Mouse (Mus musculus): ENCODE results near the gene Susd1.

The Susd1 gene

DNA sequence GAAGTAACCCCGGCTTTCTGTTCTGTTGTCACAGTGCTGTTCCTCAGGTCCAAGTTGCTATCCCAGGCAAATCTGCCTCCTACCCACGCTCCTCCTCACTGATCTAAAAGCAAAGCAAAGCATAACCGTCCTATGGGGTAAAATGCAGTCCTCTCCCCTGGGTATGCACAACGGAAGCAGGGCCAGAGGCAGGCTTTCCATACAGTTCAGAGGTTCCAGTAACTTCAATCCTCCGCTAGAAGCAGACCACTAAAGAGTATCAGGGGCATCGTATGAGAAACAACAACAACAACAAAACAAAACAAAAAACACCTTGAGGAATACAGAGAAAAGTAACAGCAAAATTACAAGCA is 100.9 kb downstream of the Susd1 start:
- Histone ChIP-seq H3K4me3 (replicated peaks; ENCODE audit: low read length) (no peak overlapping the region), H3K27me3 (ENCODE audit: insufficient read depth, low read length) (no peaks in the 10 kb centered on the region), H3K9me3 (ENCODE audit: low read length) (no peaks in the 10 kb centered on the region), H3K36me3 (ENCODE audit: insufficient read depth, low read length) (no peaks in the 10 kb centered on the region), H3K4me1 (replicated peaks; ENCODE audit: low read depth, low read length) (no peaks in the 10 kb centered on the region)
- TF ChIP-seq CTCF (conservative IDR thresholded peaks at IDR 0.05; ENCODE audit: low read length) (no peak), NANOG (IDR thresholded peaks at IDR 0.05; ENCODE audit: borderline replicate concordance, low read length) (no peak), POU5F1 (IDR thresholded peaks at IDR 0.05; ENCODE audit: borderline replicate concordance, low read length) (no peak)

DNA sequence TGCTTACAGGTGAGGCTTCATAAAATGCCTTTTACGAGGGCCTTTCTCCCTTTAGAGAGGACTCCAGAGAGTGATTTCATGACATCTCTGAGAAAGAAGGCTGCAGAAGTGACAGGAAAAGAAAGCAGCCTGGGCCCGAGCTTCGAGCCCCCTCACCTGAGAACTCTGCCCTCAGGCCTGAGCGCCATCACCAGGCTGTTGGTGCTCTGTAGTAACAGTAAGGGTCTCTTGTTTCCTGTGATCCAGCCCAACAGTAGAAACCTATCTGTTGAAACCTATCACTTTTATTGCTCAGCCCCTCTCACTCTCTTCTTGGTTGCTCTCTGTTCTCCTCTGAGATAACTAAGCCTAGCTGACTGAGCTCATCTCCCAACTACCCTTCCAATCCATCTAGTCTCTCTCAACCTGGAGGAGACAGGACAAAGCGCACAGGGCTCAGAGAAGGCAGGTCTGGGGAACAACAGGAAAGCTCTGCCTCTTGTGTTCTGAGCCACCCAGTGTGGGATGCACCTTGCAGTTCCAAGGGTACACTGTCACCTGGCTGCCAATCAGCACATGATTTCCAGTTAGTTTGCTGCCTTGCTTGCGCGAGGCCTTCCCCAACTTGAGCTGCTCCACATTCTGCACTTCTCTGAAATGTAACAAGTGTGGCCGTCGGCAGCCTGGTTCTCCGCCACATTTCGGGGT is 101.4 kb downstream of the Susd1 start:
- Histone ChIP-seq H3K4me3 (replicated peaks; ENCODE audit: low read length) (no peak overlapping the region), H3K27me3 (ENCODE audit: insufficient read depth, low read length) (no peaks in the 10 kb centered on the region)
- TF ChIP-seq NANOG (IDR thresholded peaks at IDR 0.05; ENCODE audit: borderline replicate concordance, low read length), result no peak
- no peak for TF ChIP-seq CTCF (conservative IDR thresholded peaks at IDR 0.05; ENCODE audit: low read length)
- no peak for TF ChIP-seq POU5F1 (IDR thresholded peaks at IDR 0.05; ENCODE audit: borderline replicate concordance, low read length)

DNA sequence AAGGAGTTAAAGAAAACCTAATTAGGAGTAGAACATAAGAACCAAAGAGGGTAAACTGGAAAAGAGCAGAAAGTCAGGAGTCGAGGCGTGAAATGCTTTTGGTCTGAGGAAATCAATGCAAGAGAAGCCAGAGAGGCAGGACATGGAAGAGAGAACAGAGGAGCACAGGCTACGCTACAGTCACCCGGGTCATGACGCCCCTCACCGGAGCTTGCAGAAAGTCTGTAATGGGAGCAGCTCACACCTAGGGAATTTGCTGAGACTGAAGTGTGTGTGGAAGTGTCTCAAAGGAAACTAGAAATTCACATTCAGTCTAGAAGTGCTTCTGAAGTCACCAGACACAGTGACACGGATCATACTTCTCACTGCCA is 102.0 kb downstream of the Susd1 start:
- Histone ChIP-seq H3K4me1 (replicated peaks; ENCODE audit: low read depth, low read length) (no peaks in the 10 kb centered on the region), H3K4me3 (replicated peaks; ENCODE audit: low read length) (no peak overlapping the region), H3K27me3 (ENCODE audit: insufficient read depth, low read length) (no peaks in the 10 kb centered on the region), H3K9me3 (ENCODE audit: low read length) (no peaks in the 10 kb centered on the region), H3K36me3 (ENCODE audit: insufficient read depth, low read length) (no peaks in the 10 kb centered on the region)
- TF ChIP-seq POU5F1 (IDR thresholded peaks at IDR 0.05; ENCODE audit: borderline replicate concordance, low read length) (no peak), NANOG (IDR thresholded peaks at IDR 0.05; ENCODE audit: borderline replicate concordance, low read length) (no peak), CTCF (conservative IDR thresholded peaks at IDR 0.05; ENCODE audit: low read length) (no peak)

More for the DNA sequence above, 101.4 kb downstream of the Susd1 start:
- no peaks in the 10 kb centered on the region for H3K4me1 ChIP-seq (replicated peaks; ENCODE audit: low read depth, low read length)
- H3K9me3 ChIP-seq (ENCODE audit: low read length), result no peaks in the 10 kb centered on the region
- no peaks in the 10 kb centered on the region for H3K36me3 ChIP-seq (ENCODE audit: insufficient read depth, low read length)

DNA sequence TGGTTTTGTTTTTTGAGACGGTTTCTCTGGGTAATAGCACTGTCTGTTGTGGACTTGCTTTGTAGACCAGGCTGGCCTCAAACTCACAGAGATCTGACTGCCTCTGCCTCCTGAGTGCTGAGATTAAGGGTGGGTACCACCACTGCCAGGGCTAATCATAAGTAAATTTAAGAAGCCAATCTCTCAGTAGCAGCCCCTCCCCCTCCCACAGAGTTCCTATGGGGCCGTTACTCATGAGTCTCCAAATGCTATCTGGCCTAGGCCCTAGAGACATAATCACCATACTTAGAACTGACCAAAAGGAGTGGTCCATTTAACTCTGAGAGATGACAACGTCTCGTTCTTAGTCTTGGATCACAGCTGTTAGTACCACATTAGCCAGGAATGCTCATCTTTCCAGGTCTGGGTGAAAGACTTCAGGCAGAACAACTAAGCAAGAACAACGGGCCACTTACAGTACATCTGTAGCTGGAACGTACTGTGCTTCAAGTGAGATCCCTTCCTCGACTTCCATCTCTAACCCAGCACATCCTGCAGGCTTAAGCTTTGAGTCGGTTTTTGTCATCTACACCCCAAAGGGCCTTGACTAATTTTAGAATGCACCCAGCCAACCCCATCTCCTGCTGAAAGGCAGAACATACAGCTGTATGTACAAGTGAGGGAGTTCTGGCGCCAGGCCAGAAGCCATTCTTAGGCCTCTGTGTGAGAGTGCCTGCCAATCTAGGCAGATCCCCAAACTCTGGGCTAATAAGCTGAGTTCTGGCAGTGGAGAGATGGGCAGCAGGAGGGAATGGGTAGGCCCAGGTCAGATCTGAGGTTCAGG is 102.6 kb downstream of the Susd1 start:
- no peak for TF ChIP-seq CTCF (conservative IDR thresholded peaks at IDR 0.05; ENCODE audit: low read length)
- TF ChIP-seq POU5F1 (IDR thresholded peaks at IDR 0.05; ENCODE audit: borderline replicate concordance, low read length), result no peak
- no peak for TF ChIP-seq NANOG (IDR thresholded peaks at IDR 0.05; ENCODE audit: borderline replicate concordance, low read length)
- H3K36me3 ChIP-seq (ENCODE audit: insufficient read depth, low read length), result no peaks in the 10 kb centered on the region
- H3K27me3 ChIP-seq (ENCODE audit: insufficient read depth, low read length), result no peaks in the 10 kb centered on the region
- no peaks in the 10 kb centered on the region for H3K9me3 ChIP-seq (ENCODE audit: low read length)
- no peaks in the 10 kb centered on the region for H3K4me1 ChIP-seq (replicated peaks; ENCODE audit: low read depth, low read length)
- H3K4me3 ChIP-seq (replicated peaks; ENCODE audit: low read length), result no peak overlapping the region

DNA sequence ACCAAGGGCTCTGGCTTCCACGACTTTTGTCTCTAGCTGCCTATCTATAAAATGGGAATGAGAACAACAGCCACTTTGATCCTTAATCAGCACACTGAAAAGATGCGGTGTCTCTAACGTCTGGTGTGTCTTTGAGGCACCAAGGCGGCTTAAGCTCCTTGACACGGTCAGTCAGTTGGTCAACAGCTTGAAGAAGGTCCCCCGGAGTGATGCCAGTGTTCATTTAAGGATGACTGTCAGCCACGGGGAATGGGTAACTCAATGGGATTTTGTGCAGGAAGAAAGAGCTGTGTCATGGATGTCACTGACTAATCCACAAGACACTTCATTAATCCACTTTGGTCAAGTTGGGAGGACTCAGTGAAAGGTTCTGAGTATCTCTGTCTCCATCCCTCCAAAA is 103.3 kb downstream of the Susd1 start:
- TF ChIP-seq NANOG (IDR thresholded peaks at IDR 0.05; ENCODE audit: borderline replicate concordance, low read length) (no peak), POU5F1 (IDR thresholded peaks at IDR 0.05; ENCODE audit: borderline replicate concordance, low read length) (no peak)
- H3K36me3 ChIP-seq (ENCODE audit: insufficient read depth, low read length), result no peaks in the 10 kb centered on the region
- no peaks in the 10 kb centered on the region for H3K4me1 ChIP-seq (replicated peaks; ENCODE audit: low read depth, low read length)
- no peak overlapping the region for H3K4me3 ChIP-seq (replicated peaks; ENCODE audit: low read length)
- H3K27me3 ChIP-seq (ENCODE audit: insufficient read depth, low read length), result no peaks in the 10 kb centered on the region
- H3K9me3 ChIP-seq (ENCODE audit: low read length), result no peaks in the 10 kb centered on the region

DNA sequence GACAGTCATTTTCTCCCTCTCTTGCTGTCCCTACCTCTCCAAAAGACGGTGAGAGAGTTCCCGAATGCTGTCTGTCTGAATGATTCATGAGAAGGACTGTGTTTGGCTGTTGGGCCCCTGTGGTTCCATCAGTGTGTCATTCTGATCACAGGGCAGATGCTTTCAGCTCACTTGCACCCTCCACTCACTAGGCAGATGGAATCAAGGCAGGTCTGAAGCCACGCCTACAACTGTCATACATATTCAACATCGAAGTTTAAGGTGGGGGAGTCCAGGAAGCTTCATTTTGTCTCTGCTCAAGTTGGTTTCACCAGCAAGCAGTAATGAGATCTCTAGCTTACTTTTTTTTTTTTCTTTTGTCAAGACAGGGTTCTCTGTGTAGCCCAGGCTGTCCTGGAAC is 104.2 kb downstream of the Susd1 start:
- TF ChIP-seq POU5F1 (IDR thresholded peaks at IDR 0.05; ENCODE audit: borderline replicate concordance, low read length) (no peak), NANOG (IDR thresholded peaks at IDR 0.05; ENCODE audit: borderline replicate concordance, low read length) (no peak), CTCF (conservative IDR thresholded peaks at IDR 0.05; ENCODE audit: low read length) (no peak)
- Histone ChIP-seq H3K4me1 (replicated peaks; ENCODE audit: low read depth, low read length) (no peaks in the 10 kb centered on the region), H3K9me3 (ENCODE audit: low read length) (no peaks in the 10 kb centered on the region), H3K36me3 (ENCODE audit: insufficient read depth, low read length) (no peaks in the 10 kb centered on the region), H3K4me3 (replicated peaks; ENCODE audit: low read length) (no peak overlapping the region), H3K27me3 (ENCODE audit: insufficient read depth, low read length) (no peaks in the 10 kb centered on the region)

DNA sequence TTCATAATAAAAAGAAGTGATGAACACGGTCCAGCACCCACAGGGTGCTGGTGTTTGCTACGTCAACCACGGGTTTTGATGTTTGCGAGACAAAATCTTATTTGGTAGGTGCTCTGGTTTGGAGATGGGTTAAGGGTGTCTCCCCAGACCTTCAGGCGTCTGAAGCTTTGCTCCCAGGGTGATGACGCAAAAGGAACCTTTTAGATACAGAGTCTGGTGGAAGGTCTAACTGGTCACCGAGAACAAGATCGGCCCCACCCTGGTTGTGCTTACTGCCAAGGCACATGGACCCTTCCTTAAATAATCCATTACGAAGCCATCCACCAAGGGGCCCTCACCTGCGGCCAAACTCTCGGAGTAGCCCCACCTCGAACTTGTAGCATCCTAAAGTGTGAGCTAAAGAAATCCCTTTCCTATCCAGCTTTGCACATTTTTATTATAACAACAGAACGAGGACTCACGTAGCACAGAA is 105.0 kb downstream of the Susd1 start:
- Histone ChIP-seq H3K36me3 (ENCODE audit: insufficient read depth, low read length) (no peaks in the 10 kb centered on the region), H3K9me3 (ENCODE audit: low read length) (no peaks in the 10 kb centered on the region), H3K4me3 (replicated peaks; ENCODE audit: low read length) (no peak overlapping the region), H3K27me3 (ENCODE audit: insufficient read depth, low read length) (no peaks in the 10 kb centered on the region), H3K4me1 (replicated peaks; ENCODE audit: low read depth, low read length) (no peaks in the 10 kb centered on the region)
- TF ChIP-seq CTCF (conservative IDR thresholded peaks at IDR 0.05; ENCODE audit: low read length), result no peak
- no peak for TF ChIP-seq NANOG (IDR thresholded peaks at IDR 0.05; ENCODE audit: borderline replicate concordance, low read length)
- TF ChIP-seq POU5F1 (IDR thresholded peaks at IDR 0.05; ENCODE audit: borderline replicate concordance, low read length), result no peak

DNA sequence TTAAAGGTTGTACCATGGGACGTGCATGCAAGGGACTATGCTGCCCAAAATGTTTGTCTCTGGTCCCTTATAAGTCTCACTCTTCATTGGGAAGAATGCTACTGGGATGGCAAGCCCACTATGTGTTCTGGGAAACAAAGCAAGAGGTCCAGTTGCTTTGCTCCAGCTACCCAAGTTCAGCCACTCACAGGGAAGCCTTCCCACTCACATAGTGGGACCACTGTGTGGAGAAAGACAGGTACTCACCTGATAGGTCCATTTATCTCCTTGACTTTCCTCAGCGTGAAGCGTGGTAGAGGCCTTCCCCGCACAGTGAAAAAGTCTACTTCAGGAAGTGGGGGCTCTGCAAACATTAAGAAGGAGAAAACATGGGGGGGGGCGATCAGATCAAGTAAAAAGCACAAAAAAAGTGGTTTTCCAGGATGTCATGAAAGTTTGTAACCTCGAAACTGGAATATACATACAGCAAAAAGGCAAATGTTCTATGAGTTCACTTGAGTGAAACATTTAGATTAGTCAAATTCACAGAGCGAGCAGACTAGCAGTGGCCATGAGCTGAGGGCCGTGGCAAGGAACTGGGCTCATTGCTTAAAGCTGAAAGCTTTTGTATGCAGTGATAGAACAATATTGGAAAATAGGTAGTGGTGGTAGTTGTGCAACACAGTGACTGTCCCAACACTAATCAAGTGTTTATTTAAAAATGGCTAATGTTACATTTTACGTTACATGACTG is 105.6 kb downstream of the Susd1 start:
- H3K9me3 ChIP-seq (ENCODE audit: low read length), result no peaks in the 10 kb centered on the region
- no peak overlapping the region for H3K4me3 ChIP-seq (replicated peaks; ENCODE audit: low read length)
- H3K4me1 ChIP-seq (replicated peaks; ENCODE audit: low read depth, low read length), result no peaks in the 10 kb centered on the region
- TF ChIP-seq NANOG (IDR thresholded peaks at IDR 0.05; ENCODE audit: borderline replicate concordance, low read length) (no peak), POU5F1 (IDR thresholded peaks at IDR 0.05; ENCODE audit: borderline replicate concordance, low read length) (no peak), CTCF (conservative IDR thresholded peaks at IDR 0.05; ENCODE audit: low read length) (no peak)
- H3K27me3 ChIP-seq (ENCODE audit: insufficient read depth, low read length), result no peaks in the 10 kb centered on the region
- H3K36me3 ChIP-seq (ENCODE audit: insufficient read depth, low read length), result no peaks in the 10 kb centered on the region
